Mouse (Mus musculus) midbrain, embryonic 15.5 days (tissue): ENCODE data around the gene Gab2. TPM values are rescaled to one million over a fixed set of nuclear protein-coding genes. Genes with fewer than 3 reads are reported as not detected.

Experiments used
- ATAC-seq: fragments of 200-750 bp; cut with Nextera tagmentation; replicated peaks from 2 replicates; pipeline ENCODE4 v1.8.0; 2017; ENCODE audit warnings: moderate TSS enrichment
- H3K27ac ChIP-seq: fragments of 300-500 bp; sonication (generic); 2 replicates; pipeline ENCODE4 v1.5.1; 2015; ENCODE audit warnings: mild to moderate bottlenecking, inconsistent platforms
- H3K27me3 ChIP-seq: fragments of 300-500 bp; sonication (generic); replicated peaks from 2 replicates; pipeline ENCODE4 v1.6.1; 2015; ENCODE audit warnings: inconsistent platforms
- H3K36me3 ChIP-seq: fragments of 300-500 bp; sonication (generic); replicated peaks from 2 replicates; pipeline ENCODE4 v1.6.1; 2015; ENCODE audit warnings: inconsistent platforms
- H3K4me1 ChIP-seq: fragments of 300-500 bp; sonication (generic); 2 replicates; pipeline ENCODE4 v1.6.1; 2015; ENCODE audit warnings: inconsistent platforms
- H3K4me2 ChIP-seq: fragments of 300-500 bp; sonication (generic); 2 replicates; pipeline ENCODE4 v1.6.1; 2015; ENCODE audit warnings: inconsistent platforms, mild to moderate bottlenecking, moderate library complexity
- H3K4me3 ChIP-seq: fragments of 300-500 bp; sonication (generic); 2 replicates; pipeline ENCODE4 v1.5.1; 2015; ENCODE audit warnings: mild to moderate bottlenecking, inconsistent platforms
- H3K9ac ChIP-seq: fragments of 300-500 bp; sonication (generic); 2 replicates; pipeline ENCODE4 v1.6.1; 2015; ENCODE audit warnings: mild to moderate bottlenecking, inconsistent platforms
- H3K9me3 ChIP-seq: fragments of 300-500 bp; sonication (generic); 2 replicates; pipeline ENCODE4 v1.6.1; 2016; ENCODE audit warnings: inconsistent platforms
- WGBS: fragments of 180-500 bp; shearing (Covaris S2); methylation state at CpG from one replicate; pipeline ENCODE4 v1.1.7; 2015; ENCODE audit warnings: mixed read lengths; 5-methylcytosine and 5-hydroxymethylcytosine counted together
- polyA plus RNA-seq: library from polyadenylated mRNA; unstranded; fragments of >200 nt; fragmentation: Nextera tagmentation; extraction: Ambion mirVana; gene quantifications from 2 replicates; pipeline ENCODE4 v1.2.1, GENCODE M21; 2015

Gene Gab2
- polyA plus RNA-seq, 1 experiment from 2014 or later: 23.3 TPM

- H3K36me3 ChIP-seq: no peaks in the 10 kb centered on the region
- no peak overlapping the region for H3K27ac ChIP-seq
- H3K4me2 ChIP-seq: no peak overlapping the region
- ATAC-seq: no peak
- 83% methylated on average over 2 of the region's 2 CpGs for WGBS
- H3K9me3 ChIP-seq: no peaks in the 10 kb centered on the region
- no peak overlapping the region for H3K9ac ChIP-seq
- H3K27me3 ChIP-seq: no peaks in the 10 kb centered on the region
- H3K4me1 ChIP-seq: no peaks in the 10 kb centered on the region
- no peak overlapping the region for H3K4me3 ChIP-seq
These were observed 73.5 kb downstream of the Gab2 start for GRCm38 (mm10) chr7:97154756-97155487.

- no peak for ATAC-seq
- no peak overlapping the region for H3K27ac ChIP-seq
- H3K36me3 ChIP-seq: no peaks in the 10 kb centered on the region
- 62% methylated on average over 1 of the region's 1 CpGs for WGBS
- H3K9ac ChIP-seq: no peak overlapping the region
- H3K4me3 ChIP-seq: no peak overlapping the region
- no peaks in the 10 kb centered on the region for H3K9me3 ChIP-seq
- no peaks in the 10 kb centered on the region for H3K27me3 ChIP-seq
- no peaks in the 10 kb centered on the region for H3K4me1 ChIP-seq
- no peak overlapping the region for H3K4me2 ChIP-seq
These were observed 82.9 kb downstream of the Gab2 start for GRCm38 (mm10) chr7:97164261-97164660.

- no peak for ATAC-seq
- Histone ChIP-seq H3K4me1 (no peaks in the 10 kb centered on the region), H3K27ac (no peak overlapping the region), H3K36me3 (no peaks in the 10 kb centered on the region), H3K4me3 (no peak overlapping the region), H3K4me2 (no peak overlapping the region), H3K27me3 (no peaks in the 10 kb centered on the region), H3K9ac (no peak overlapping the region), H3K9me3 (no peaks in the 10 kb centered on the region)
- 86% methylated on average over 1 of the region's 1 CpGs for WGBS
These were observed 89.7 kb downstream of the Gab2 start for GRCm38 (mm10) chr7:97171089-97171488.

- Histone ChIP-seq H3K9ac (no peak overlapping the region), H3K27me3 (no peaks in the 10 kb centered on the region), H3K4me2 (no peak overlapping the region), H3K27ac (no peak overlapping the region), H3K9me3 (no peaks in the 10 kb centered on the region), H3K4me3 (no peak overlapping the region), H3K4me1 (no peaks in the 10 kb centered on the region), H3K36me3 (no peaks in the 10 kb centered on the region)
- 88% methylated on average over 4 of the region's 4 CpGs for WGBS
- no peak for ATAC-seq
These were observed 90.3 kb downstream of the Gab2 start for GRCm38 (mm10) chr7:97171719-97172118.

- no peak overlapping the region for H3K27ac ChIP-seq
These were observed 90.7 kb downstream of the Gab2 start for GRCm38 (mm10) chr7:97172126-97172525.

GRCm38 (mm10) chr7:97181931-97182330 lies 100.5 kb downstream of the Gab2 start:
- Histone ChIP-seq H3K27me3 (no peaks in the 10 kb centered on the region), H3K9me3 (no peaks in the 10 kb centered on the region), H3K9ac (no peak overlapping the region), H3K4me1 (peaks cover 4% of the 10 kb centered on the region), H3K36me3 (no peaks in the 10 kb centered on the region), H3K27ac (no peak overlapping the region), H3K4me2 (no peak overlapping the region), H3K4me3 (no peak overlapping the region)
- ATAC-seq: no peak
- WGBS: 92% methylated on average over 1 of the region's 1 CpGs

More at GRCm38 (mm10) chr7:97172126-97172525, 90.7 kb downstream of the Gab2 start:
- no peak overlapping the region for H3K4me3 ChIP-seq
- no peaks in the 10 kb centered on the region for H3K4me1 ChIP-seq
- H3K9me3 ChIP-seq: no peaks in the 10 kb centered on the region
- H3K9ac ChIP-seq: no peak overlapping the region
- no peak overlapping the region for H3K4me2 ChIP-seq
- ATAC-seq: no peak
- H3K27me3 ChIP-seq: no peaks in the 10 kb centered on the region
- WGBS: 85% methylated on average over 3 of the region's 3 CpGs
- H3K36me3 ChIP-seq: no peaks in the 10 kb centered on the region

- peaks cover 4% of the 10 kb centered on the region for H3K4me1 ChIP-seq
- 22% methylated on average over 4 of the region's 4 CpGs for WGBS
- no peaks in the 10 kb centered on the region for H3K36me3 ChIP-seq
- no peak for ATAC-seq
- H3K9ac ChIP-seq: no peak overlapping the region
- no peak overlapping the region for H3K4me2 ChIP-seq
- H3K9me3 ChIP-seq: no peaks in the 10 kb centered on the region
- H3K27me3 ChIP-seq: no peaks in the 10 kb centered on the region
- no peak overlapping the region for H3K4me3 ChIP-seq
- no peak overlapping the region for H3K27ac ChIP-seq
These were observed 102.0 kb downstream of the Gab2 start for GRCm38 (mm10) chr7:97183426-97183825.

GRCm38 (mm10) chr7:97184005-97184404 lies 102.6 kb downstream of the Gab2 start:
- 79% methylated on average over 1 of the region's 1 CpGs for WGBS
- ATAC-seq: no peak
- no peak overlapping the region for H3K4me2 ChIP-seq

GRCm38 (mm10) chr7:97187387-97188081 lies 106.1 kb downstream of the Gab2 start:
- Histone ChIP-seq H3K27me3 (no peaks in the 10 kb centered on the region), H3K27ac (no peak overlapping the region), H3K4me1 (peaks cover 4% of the 10 kb centered on the region), H3K9ac (no peak overlapping the region), H3K9me3 (no peaks in the 10 kb centered on the region), H3K4me2 (no peak overlapping the region), H3K36me3 (no peaks in the 10 kb centered on the region), H3K4me3 (no peak overlapping the region)
- no peak for ATAC-seq
- 100% methylated on average over 2 of the region's 2 CpGs for WGBS

More at GRCm38 (mm10) chr7:97184005-97184404, 102.6 kb downstream of the Gab2 start:
- no peaks in the 10 kb centered on the region for H3K36me3 ChIP-seq
- peaks cover 4% of the 10 kb centered on the region for H3K4me1 ChIP-seq
- H3K9me3 ChIP-seq: no peaks in the 10 kb centered on the region
- H3K9ac ChIP-seq: no peak overlapping the region
- no peaks in the 10 kb centered on the region for H3K27me3 ChIP-seq
- H3K4me3 ChIP-seq: no peak overlapping the region
- H3K27ac ChIP-seq: no peak overlapping the region

GRCm38 (mm10) chr7:97189116-97189515 lies 107.7 kb downstream of the Gab2 start:
- Histone ChIP-seq H3K27ac (no peak overlapping the region), H3K4me1 (no peaks in the 10 kb centered on the region), H3K4me3 (no peak overlapping the region), H3K36me3 (no peaks in the 10 kb centered on the region), H3K9ac (no peak overlapping the region), H3K27me3 (no peaks in the 10 kb centered on the region), H3K9me3 (no peaks in the 10 kb centered on the region), H3K4me2 (no peak overlapping the region)
- 60% methylated on average over 1 of the region's 1 CpGs for whole genome bisulfite sequencing
- ATAC-seq: no peak

GRCm38 (mm10) chr7:97203907-97204306 lies 122.5 kb downstream of the Gab2 start:
- H3K9ac ChIP-seq: no peak overlapping the region
- no peaks in the 10 kb centered on the region for H3K4me1 ChIP-seq
- no peaks in the 10 kb centered on the region for H3K9me3 ChIP-seq
- no peaks in the 10 kb centered on the region for H3K36me3 ChIP-seq
- no peak overlapping the region for H3K27ac ChIP-seq
- no peak overlapping the region for H3K4me3 ChIP-seq
- 89% methylated on average over 2 of the region's 2 CpGs for WGBS
- H3K4me2 ChIP-seq: no peak overlapping the region
- ATAC-seq: no peak
- no peaks in the 10 kb centered on the region for H3K27me3 ChIP-seq

- no peak overlapping the region for H3K9ac ChIP-seq
- no peaks in the 10 kb centered on the region for H3K36me3 ChIP-seq
- no peaks in the 10 kb centered on the region for H3K27me3 ChIP-seq
- no peak overlapping the region for H3K4me3 ChIP-seq
- H3K4me1 ChIP-seq: no peaks in the 10 kb centered on the region
- H3K9me3 ChIP-seq: no peaks in the 10 kb centered on the region
- H3K27ac ChIP-seq: no peak overlapping the region
- no peak for ATAC-seq
- WGBS: 84% methylated on average over 1 of the region's 1 CpGs
- no peak overlapping the region for H3K4me2 ChIP-seq
These were observed 127.6 kb downstream of the Gab2 start for GRCm38 (mm10) chr7:97208811-97209549.
